Mouse (Mus musculus): ENCODE measurements around the gene Osbpl6. TPM values are rescaled to one million over a fixed set of nuclear protein-coding genes. Genes with fewer than 3 reads are reported as not detected.

The Osbpl6 gene
- polyA plus RNA-seq, 1 experiment from 2014 or later, result 12.7 TPM

- Histone ChIP-seq H3K4me1 (ENCODE audit: control insufficient read depth, insufficient read depth, low read length) (no peaks in the 10 kb centered on the region), H3K9ac (replicated peaks; ENCODE audit: low read depth, low read length) (no peak overlapping the region), H3K4me2 (replicated peaks; ENCODE audit: low read depth, low read length) (no peak overlapping the region), H3K27ac (ENCODE audit: low read length) (no peak overlapping the region), H3K4me3 (ENCODE audit: low read depth, low read length) (no peak overlapping the region), H3K9me3 (ENCODE audit: control insufficient read depth, low read depth, low read length) (no peaks in the 10 kb centered on the region), H3K36me3 (ENCODE audit: control insufficient read depth, insufficient read depth, low read length) (no peaks in the 10 kb centered on the region), H3K27me3 (ENCODE audit: control insufficient read depth, insufficient read depth, low read length) (no peaks in the 10 kb centered on the region)
- WGBS, result 81% methylated on average over 11 of the region's 11 CpGs
- no peak for ATAC-seq (ENCODE audit: insufficient number of reproducible peaks, insufficient read depth, low FRiP score, low read depth)
Observed at GRCm38 (mm10) chr2:76496006-76496748, 89.9 kb downstream of the Osbpl6 start.

GRCm38 (mm10) chr2:76496749-76497140, 90.4 kb downstream of the Osbpl6 start:
- no peaks in the 10 kb centered on the region for H3K4me1 ChIP-seq (ENCODE audit: control insufficient read depth, insufficient read depth, low read length)
- whole genome bisulfite sequencing, result 75% methylated on average over 4 of the region's 4 CpGs
- no peaks in the 10 kb centered on the region for H3K36me3 ChIP-seq (ENCODE audit: control insufficient read depth, insufficient read depth, low read length)
- H3K4me2 ChIP-seq (replicated peaks; ENCODE audit: low read depth, low read length), result no peak overlapping the region
- H3K27me3 ChIP-seq (ENCODE audit: control insufficient read depth, insufficient read depth, low read length), result no peaks in the 10 kb centered on the region
- H3K9ac ChIP-seq (replicated peaks; ENCODE audit: low read depth, low read length), result no peak overlapping the region
- no peak overlapping the region for H3K27ac ChIP-seq (ENCODE audit: low read length)
- ATAC-seq (ENCODE audit: insufficient number of reproducible peaks, insufficient read depth, low FRiP score, low read depth), result no peak
- H3K4me3 ChIP-seq (ENCODE audit: low read depth, low read length), result no peak overlapping the region
- no peaks in the 10 kb centered on the region for H3K9me3 ChIP-seq (ENCODE audit: control insufficient read depth, low read depth, low read length)

- ATAC-seq (ENCODE audit: insufficient number of reproducible peaks, insufficient read depth, low FRiP score, low read depth), result no peak
- no peaks in the 10 kb centered on the region for H3K36me3 ChIP-seq (ENCODE audit: control insufficient read depth, insufficient read depth, low read length)
Observed at GRCm38 (mm10) chr2:76498891-76499290, 92.6 kb downstream of the Osbpl6 start.

GRCm38 (mm10) chr2:76504122-76504839, 98.0 kb downstream of the Osbpl6 start:
- no peaks in the 10 kb centered on the region for H3K36me3 ChIP-seq (ENCODE audit: control insufficient read depth, insufficient read depth, low read length)
- H3K27me3 ChIP-seq (ENCODE audit: control insufficient read depth, insufficient read depth, low read length), result no peaks in the 10 kb centered on the region
- H3K4me3 ChIP-seq (ENCODE audit: low read depth, low read length), result no peak overlapping the region
- no peaks in the 10 kb centered on the region for H3K4me1 ChIP-seq (ENCODE audit: control insufficient read depth, insufficient read depth, low read length)
- no peak for ATAC-seq (ENCODE audit: insufficient number of reproducible peaks, insufficient read depth, low FRiP score, low read depth)
- no peak overlapping the region for H3K27ac ChIP-seq (ENCODE audit: low read length)
- no peaks in the 10 kb centered on the region for H3K9me3 ChIP-seq (ENCODE audit: control insufficient read depth, low read depth, low read length)
- H3K9ac ChIP-seq (replicated peaks; ENCODE audit: low read depth, low read length), result no peak overlapping the region
- 46% methylated on average over 12 of the region's 12 CpGs for WGBS
- H3K4me2 ChIP-seq (replicated peaks; ENCODE audit: low read depth, low read length), result no peak overlapping the region

More at GRCm38 (mm10) chr2:76498891-76499290, 92.6 kb downstream of the Osbpl6 start:
- Histone ChIP-seq H3K4me2 (replicated peaks; ENCODE audit: low read depth, low read length) (no peak overlapping the region), H3K4me1 (ENCODE audit: control insufficient read depth, insufficient read depth, low read length) (no peaks in the 10 kb centered on the region), H3K9ac (replicated peaks; ENCODE audit: low read depth, low read length) (no peak overlapping the region), H3K27ac (ENCODE audit: low read length) (no peak overlapping the region), H3K9me3 (ENCODE audit: control insufficient read depth, low read depth, low read length) (no peaks in the 10 kb centered on the region), H3K4me3 (ENCODE audit: low read depth, low read length) (no peak overlapping the region), H3K27me3 (ENCODE audit: control insufficient read depth, insufficient read depth, low read length) (no peaks in the 10 kb centered on the region)
- WGBS, result 80% methylated on average over 11 of the region's 11 CpGs

DNA sequence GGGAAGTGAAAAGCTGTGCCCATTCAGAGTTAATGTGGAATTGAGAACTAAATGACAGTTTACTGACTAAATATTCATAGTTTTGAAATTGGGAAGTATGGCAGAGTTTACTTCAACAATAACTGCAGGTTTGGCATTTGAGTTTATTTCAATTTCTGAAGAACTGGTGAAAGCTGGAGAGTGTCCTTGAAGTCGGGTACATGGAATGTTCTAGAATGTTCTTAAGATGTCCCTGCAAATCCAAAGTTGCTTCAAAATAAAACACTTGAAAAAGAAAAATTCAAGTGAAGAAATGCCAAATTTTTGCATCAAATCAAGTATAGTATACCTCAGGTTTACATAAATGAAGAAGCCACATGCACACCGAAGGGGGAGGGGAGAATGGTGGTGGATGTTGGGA, 98.7 kb downstream of the Osbpl6 start:
- Histone ChIP-seq H3K36me3 (ENCODE audit: control insufficient read depth, insufficient read depth, low read length) (no peaks in the 10 kb centered on the region), H3K4me2 (replicated peaks; ENCODE audit: low read depth, low read length) (no peak overlapping the region), H3K4me1 (ENCODE audit: control insufficient read depth, insufficient read depth, low read length) (no peaks in the 10 kb centered on the region), H3K27ac (ENCODE audit: low read length) (no peak overlapping the region), H3K4me3 (ENCODE audit: low read depth, low read length) (no peak overlapping the region), H3K9me3 (ENCODE audit: control insufficient read depth, low read depth, low read length) (no peaks in the 10 kb centered on the region), H3K9ac (replicated peaks; ENCODE audit: low read depth, low read length) (no peak overlapping the region), H3K27me3 (ENCODE audit: control insufficient read depth, insufficient read depth, low read length) (no peaks in the 10 kb centered on the region)
- WGBS, result 84% methylated on average over 2 of the region's 2 CpGs
- no peak for ATAC-seq (ENCODE audit: insufficient number of reproducible peaks, insufficient read depth, low FRiP score, low read depth)

DNA sequence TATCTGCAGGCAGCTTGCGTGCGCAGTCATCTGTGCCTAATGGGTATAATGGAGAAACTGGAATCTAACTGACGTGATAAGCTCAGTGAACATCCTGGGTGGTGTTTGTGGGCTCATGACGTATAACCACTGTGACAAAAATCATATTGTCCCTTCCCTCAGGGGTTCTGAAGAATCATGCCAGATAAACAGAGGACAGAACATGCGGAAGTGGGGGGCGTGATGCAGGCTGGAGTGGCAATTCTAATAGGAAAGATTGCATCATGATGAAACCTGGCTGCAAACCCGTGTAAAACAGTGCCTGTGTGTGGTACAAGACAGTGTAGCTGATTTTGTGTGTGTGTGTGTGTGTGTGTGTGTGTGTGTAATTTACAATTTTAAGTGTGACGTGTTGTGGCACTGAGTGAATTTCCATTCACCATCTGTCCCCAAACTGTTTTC, 105.0 kb downstream of the Osbpl6 start:
- 87% methylated on average over 8 of the region's 8 CpGs for WGBS

GRCm38 (mm10) chr2:76512133-76512532, 105.8 kb downstream of the Osbpl6 start:
- Histone ChIP-seq H3K4me3 (ENCODE audit: low read depth, low read length) (no peak overlapping the region), H3K27ac (ENCODE audit: low read length) (no peak overlapping the region), H3K4me1 (ENCODE audit: control insufficient read depth, insufficient read depth, low read length) (no peaks in the 10 kb centered on the region), H3K27me3 (ENCODE audit: control insufficient read depth, insufficient read depth, low read length) (no peaks in the 10 kb centered on the region), H3K4me2 (replicated peaks; ENCODE audit: low read depth, low read length) (no peak overlapping the region), H3K9ac (replicated peaks; ENCODE audit: low read depth, low read length) (no peak overlapping the region), H3K9me3 (ENCODE audit: control insufficient read depth, low read depth, low read length) (no peaks in the 10 kb centered on the region), H3K36me3 (ENCODE audit: control insufficient read depth, insufficient read depth, low read length) (no peaks in the 10 kb centered on the region)
- ATAC-seq (ENCODE audit: insufficient number of reproducible peaks, insufficient read depth, low FRiP score, low read depth), result no peak
- 91% methylated on average over 6 of the region's 6 CpGs for WGBS

More for the DNA sequence above, 105.0 kb downstream of the Osbpl6 start:
- Histone ChIP-seq H3K9ac (replicated peaks; ENCODE audit: low read depth, low read length) (no peak overlapping the region), H3K27me3 (ENCODE audit: control insufficient read depth, insufficient read depth, low read length) (no peaks in the 10 kb centered on the region), H3K27ac (ENCODE audit: low read length) (no peak overlapping the region), H3K4me2 (replicated peaks; ENCODE audit: low read depth, low read length) (no peak overlapping the region), H3K9me3 (ENCODE audit: control insufficient read depth, low read depth, low read length) (no peaks in the 10 kb centered on the region), H3K4me3 (ENCODE audit: low read depth, low read length) (no peak overlapping the region), H3K36me3 (ENCODE audit: control insufficient read depth, insufficient read depth, low read length) (no peaks in the 10 kb centered on the region), H3K4me1 (ENCODE audit: control insufficient read depth, insufficient read depth, low read length) (no peaks in the 10 kb centered on the region)
- ATAC-seq (ENCODE audit: insufficient number of reproducible peaks, insufficient read depth, low FRiP score, low read depth), result no peak

GRCm38 (mm10) chr2:76512888-76513287, 106.6 kb downstream of the Osbpl6 start:
- H3K4me1 ChIP-seq (ENCODE audit: control insufficient read depth, insufficient read depth, low read length), result no peaks in the 10 kb centered on the region
- no peak for ATAC-seq (ENCODE audit: insufficient number of reproducible peaks, insufficient read depth, low FRiP score, low read depth)
- H3K9ac ChIP-seq (replicated peaks; ENCODE audit: low read depth, low read length), result no peak overlapping the region
- no peaks in the 10 kb centered on the region for H3K36me3 ChIP-seq (ENCODE audit: control insufficient read depth, insufficient read depth, low read length)
- H3K27ac ChIP-seq (ENCODE audit: low read length), result no peak overlapping the region
- H3K4me3 ChIP-seq (ENCODE audit: low read depth, low read length), result no peak overlapping the region
- 67% methylated on average over 6 of the region's 6 CpGs for WGBS
- no peaks in the 10 kb centered on the region for H3K27me3 ChIP-seq (ENCODE audit: control insufficient read depth, insufficient read depth, low read length)
- H3K4me2 ChIP-seq (replicated peaks; ENCODE audit: low read depth, low read length), result no peak overlapping the region
- no peaks in the 10 kb centered on the region for H3K9me3 ChIP-seq (ENCODE audit: control insufficient read depth, low read depth, low read length)

Measured in stomach, embryonic 14.5 days (tissue).